Mouse (Mus musculus): ENCODE results near the gene Sla2. TPM values are rescaled to one million over a fixed set of nuclear protein-coding genes. Genes with fewer than 3 reads are reported as not detected.
"Not testable (repeated sequence)": the region's sequence is repeated elsewhere in the genome, so short reads cannot be mapped to it uniquely, and the experiment has no call there.

Sla2 gene
- polyA plus RNA-seq (2016; fragmentation: Nextera tagmentation; extraction: Ambion mirVana), result 0.34 and 0.37 TPM in 2 replicates

DNA sequence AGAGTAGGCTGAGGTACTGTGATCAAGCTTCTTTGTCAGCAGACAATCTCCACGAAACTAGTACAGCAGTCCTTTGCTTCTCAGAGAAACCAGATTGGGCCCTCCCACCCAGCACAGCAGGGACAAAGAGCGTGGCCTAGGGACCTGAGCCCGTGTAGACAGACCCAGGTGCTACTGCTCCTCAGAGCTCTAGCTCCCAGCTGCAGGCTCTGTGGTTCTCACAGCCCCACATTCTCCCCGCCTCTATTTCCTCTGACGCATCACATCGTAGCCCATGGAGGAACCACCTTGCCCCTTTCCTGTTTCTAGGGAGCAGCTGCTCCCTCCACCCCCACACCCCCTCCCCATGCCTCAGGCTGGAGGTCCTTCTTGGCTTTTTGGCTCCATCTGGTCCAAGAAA, at the start of gene Sla2:
TSS of gene Sla2 (minus strand) at position 176 of the 400 bp plus-strand sequence.
- Histone ChIP-seq H3K9ac (replicated peaks) (no peak within 1 kb of the TSS), H3K9me3 (no peaks in the 10 kb centered on the region), H3K27ac (replicated peaks) (no peak within 1 kb of the TSS), H3K27me3 (no peaks in the 10 kb centered on the region), H3K4me3 (no peak within 1 kb of the TSS), H3K4me1 (peaks cover 2% of the 10 kb centered on the region; the same call in 1 of the 2 replicates), H3K36me3 (no peaks in the 10 kb centered on the region), H3K4me2 (replicated peaks) (no peak within 1 kb of the TSS)
- 76% methylated on average over 6 of the region's 6 CpGs for WGBS
- ATAC-seq (ENCODE audit: low FRiP score, low read depth), result no peak

DNA sequence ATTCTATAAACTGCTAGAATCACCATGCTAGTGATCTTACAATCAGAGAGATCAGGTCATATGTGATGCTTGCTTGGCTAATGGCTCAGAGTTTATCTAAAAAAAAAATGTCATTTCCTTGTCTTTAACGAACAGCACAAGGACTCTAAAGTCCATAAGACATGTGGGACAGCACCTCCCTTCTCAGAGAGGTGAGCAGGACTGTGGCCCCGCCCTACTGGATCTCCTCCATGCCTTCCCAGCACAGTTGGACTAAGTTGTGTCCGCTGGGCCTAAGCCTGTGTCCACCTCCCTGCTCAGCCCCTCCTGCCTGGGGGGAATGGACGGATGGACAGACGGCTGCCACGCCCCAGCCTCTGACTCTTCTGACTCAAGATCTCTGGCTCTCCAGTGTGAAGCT, 48.0 kb upstream of the Sla2 start:
- Histone ChIP-seq H3K27ac (replicated peaks) (no peak overlapping the region), H3K9me3 (no peaks in the 10 kb centered on the region), H3K36me3 (peaks cover 16% of the 10 kb centered on the region; the same call in 1 of the 2 replicates), H3K4me3 (no peak overlapping the region), H3K27me3 (no peaks in the 10 kb centered on the region), H3K4me1 (no peaks in the 10 kb centered on the region), H3K4me2 (replicated peaks) (no peak overlapping the region), H3K9ac (replicated peaks) (no peak overlapping the region)
- ATAC-seq (ENCODE audit: low FRiP score, low read depth), result no peak
- 88% methylated on average over 6 of the region's 6 CpGs for WGBS

DNA sequence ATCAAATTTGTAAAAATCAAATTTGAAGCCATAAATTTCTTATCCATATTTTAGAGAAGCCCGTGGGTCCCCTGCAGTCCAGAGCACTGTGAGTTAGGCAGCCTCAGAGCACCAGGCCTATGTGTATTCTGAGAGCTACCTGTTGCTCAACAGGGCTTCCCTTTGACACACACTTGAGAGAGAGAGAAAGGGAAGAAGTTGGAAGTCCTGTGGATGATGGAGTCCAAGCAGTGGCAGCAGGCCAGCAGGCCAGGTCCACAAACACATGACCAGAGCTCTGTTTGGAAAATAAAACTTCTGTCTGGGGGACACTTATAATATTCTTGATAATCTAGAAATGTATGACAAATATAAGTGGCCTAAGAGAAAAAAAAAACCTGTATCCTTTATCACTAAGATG, 46.4 kb upstream of the Sla2 start:
- no peak for ATAC-seq (ENCODE audit: low FRiP score, low read depth)
- Histone ChIP-seq H3K27me3 (no peaks in the 10 kb centered on the region), H3K4me1 (no peaks in the 10 kb centered on the region), H3K4me3 (no peak overlapping the region), H3K27ac (replicated peaks) (no peak overlapping the region), H3K9me3 (no peaks in the 10 kb centered on the region), H3K4me2 (replicated peaks) (no peak overlapping the region), H3K36me3 (peaks cover 16% of the 10 kb centered on the region; the same call in 1 of the 2 replicates), H3K9ac (replicated peaks) (no peak overlapping the region)
- WGBS, result 86% methylated on average over 1 of the region's 1 CpGs

GRCm38 (mm10) chr2:156931421-156931820, 44.4 kb upstream of the Sla2 start:
- Histone ChIP-seq H3K9me3 (no peaks in the 10 kb centered on the region), H3K4me1 (no peaks in the 10 kb centered on the region), H3K36me3 (peaks cover 12% of the 10 kb centered on the region; the same call in 1 of the 2 replicates), H3K9ac (replicated peaks) (no peak overlapping the region), H3K4me3 (no peak overlapping the region), H3K4me2 (replicated peaks) (no peak overlapping the region), H3K27me3 (no peaks in the 10 kb centered on the region), H3K27ac (replicated peaks) (no peak overlapping the region)
- WGBS, result 96% methylated on average over 2 of the region's 2 CpGs
- ATAC-seq (ENCODE audit: low FRiP score, low read depth), result no peak

DNA sequence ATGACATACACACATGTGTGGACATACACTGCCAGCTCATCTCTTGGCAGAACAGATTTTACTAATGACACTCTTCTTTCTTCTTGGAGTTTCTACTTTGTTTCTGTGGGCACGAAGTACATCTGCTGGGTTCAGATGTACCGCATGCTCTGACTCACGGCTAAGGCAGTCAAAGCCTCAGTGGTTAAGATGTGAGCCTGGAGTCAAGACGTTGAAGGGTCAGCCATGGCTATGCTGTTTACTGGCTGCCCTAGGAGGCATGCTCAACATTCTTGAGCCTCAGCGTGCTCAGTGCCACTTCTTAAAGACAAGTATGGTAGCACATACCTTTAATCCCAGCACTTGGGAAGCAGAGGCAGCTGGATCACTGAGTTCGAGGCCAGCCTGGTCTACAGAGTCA, 43.6 kb upstream of the Sla2 start:
- Histone ChIP-seq H3K9ac (replicated peaks) (no peak overlapping the region), H3K27ac (replicated peaks) (no peak overlapping the region), H3K9me3 (no peaks in the 10 kb centered on the region), H3K27me3 (no peaks in the 10 kb centered on the region), H3K4me2 (replicated peaks) (no peak overlapping the region), H3K4me1 (no peaks in the 10 kb centered on the region), H3K4me3 (no peak overlapping the region), H3K36me3 (peaks cover 12% of the 10 kb centered on the region; the same call in 1 of the 2 replicates)
- 90% methylated on average over 6 of the region's 6 CpGs for WGBS
- no peak for ATAC-seq (ENCODE audit: low FRiP score, low read depth)

- no peak overlapping the region for H3K4me3 ChIP-seq
- H3K27me3 ChIP-seq, result no peaks in the 10 kb centered on the region
- H3K27ac ChIP-seq (replicated peaks), result no peak overlapping the region
- no peaks in the 10 kb centered on the region for H3K4me1 ChIP-seq
- ATAC-seq (ENCODE audit: low FRiP score, low read depth), result no peak
- no peak overlapping the region for H3K4me2 ChIP-seq (replicated peaks)
- H3K9me3 ChIP-seq, result no peaks in the 10 kb centered on the region
- peaks cover 12% of the 10 kb centered on the region; the same call in 1 of the 2 replicates for H3K36me3 ChIP-seq
- WGBS, result 64% methylated on average over 11 of the region's 11 CpGs
- no peak overlapping the region for H3K9ac ChIP-seq (replicated peaks)
Observed at GRCm38 (mm10) chr2:156929519-156930120, 42.6 kb upstream of the Sla2 start.

GRCm38 (mm10) chr2:156928606-156929005, 41.6 kb upstream of the Sla2 start:
- no peak for ATAC-seq (ENCODE audit: low FRiP score, low read depth)
- Histone ChIP-seq H3K36me3 (peaks cover 12% of the 10 kb centered on the region; the same call in 1 of the 2 replicates), H3K9me3 (no peaks in the 10 kb centered on the region), H3K27me3 (no peaks in the 10 kb centered on the region), H3K4me2 (replicated peaks) (no peak overlapping the region), H3K4me3 (no peak overlapping the region), H3K9ac (replicated peaks) (no peak overlapping the region), H3K27ac (replicated peaks) (no peak overlapping the region), H3K4me1 (no peaks in the 10 kb centered on the region)
- WGBS, result 94% methylated on average over 6 of the region's 6 CpGs

GRCm38 (mm10) chr2:156927663-156928062, 40.7 kb upstream of the Sla2 start:
- 91% methylated on average over 6 of the region's 6 CpGs for WGBS
- Histone ChIP-seq H3K4me1 (no peaks in the 10 kb centered on the region), H3K36me3 (peaks cover 12% of the 10 kb centered on the region; the same call in 1 of the 2 replicates), H3K27ac (replicated peaks) (no peak overlapping the region), H3K27me3 (no peaks in the 10 kb centered on the region), H3K4me2 (replicated peaks) (no peak overlapping the region), H3K9me3 (no peaks in the 10 kb centered on the region), H3K4me3 (no peak overlapping the region), H3K9ac (replicated peaks) (no peak overlapping the region)
- no peak for ATAC-seq (ENCODE audit: low FRiP score, low read depth)

DNA sequence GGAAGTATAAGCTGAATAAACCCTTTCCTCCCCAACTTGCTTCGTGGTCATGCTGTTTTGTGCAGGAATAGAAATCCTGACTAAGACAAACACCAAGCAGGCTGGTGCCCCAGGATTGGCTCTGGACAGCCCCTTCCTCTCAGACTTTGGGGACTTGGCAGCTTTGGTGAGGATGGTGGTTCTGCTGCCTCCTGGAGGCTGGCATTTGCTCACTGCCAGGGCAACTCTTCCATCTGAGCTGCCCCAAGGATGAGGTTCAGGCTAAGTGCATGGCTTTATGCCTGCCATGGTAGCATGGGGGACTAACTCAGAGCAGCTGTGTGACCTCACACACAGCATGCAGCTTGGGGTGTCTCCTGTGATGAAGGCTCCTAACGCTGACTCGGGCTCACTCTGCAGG, 38.6 kb upstream of the Sla2 start:
- not testable (repeated sequence) for H3K27me3 ChIP-seq; H3K9me3 ChIP-seq; H3K4me1 ChIP-seq; H3K4me2 ChIP-seq (replicated peaks); H3K27ac ChIP-seq (replicated peaks); ATAC-seq (ENCODE audit: low FRiP score, low read depth); H3K4me3 ChIP-seq; H3K9ac ChIP-seq (replicated peaks); H3K36me3 ChIP-seq
- 78% methylated on average over 3 of the region's 3 CpGs for WGBS

DNA sequence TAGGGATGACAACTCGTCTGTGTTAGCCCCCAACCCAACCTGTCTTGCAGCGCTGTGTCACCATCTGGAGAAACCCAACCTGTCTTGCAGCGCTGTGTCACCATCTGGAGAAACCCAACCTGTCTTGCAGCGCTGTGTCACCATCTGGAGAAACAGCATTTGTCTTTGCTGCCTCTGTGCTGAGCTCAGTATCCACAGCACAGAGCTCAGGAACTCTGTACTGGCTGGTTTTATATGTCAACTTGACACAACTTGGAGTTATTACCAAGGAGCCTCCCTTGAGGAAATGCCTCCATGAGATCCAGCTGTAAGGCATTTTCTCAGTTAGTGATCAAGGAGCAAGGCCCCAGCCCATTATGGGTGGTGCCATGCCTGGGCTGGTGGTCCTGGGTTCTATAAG, 38.1 kb upstream of the Sla2 start:
- 91% methylated on average over 4 of the region's 4 CpGs for WGBS
- not testable (repeated sequence) for H3K9ac ChIP-seq (replicated peaks); H3K27ac ChIP-seq (replicated peaks)

GRCm38 (mm10) chr2:156924210-156924898, 37.4 kb upstream of the Sla2 start:
- H3K36me3 ChIP-seq, result 0 out of 2 replicates have a peak, but pooled peaks cover 6% of the 10 kb centered on the region
- no peak for ATAC-seq (ENCODE audit: low FRiP score, low read depth)
- 69% methylated on average over 3 of the region's 3 CpGs for WGBS
- no peak overlapping the region for H3K9ac ChIP-seq (replicated peaks)
- H3K4me3 ChIP-seq, result no peak overlapping the region
- no peaks in the 10 kb centered on the region for H3K4me1 ChIP-seq
- H3K4me2 ChIP-seq (replicated peaks), result no peak overlapping the region
- H3K27me3 ChIP-seq, result no peaks in the 10 kb centered on the region
- no peak overlapping the region for H3K27ac ChIP-seq (replicated peaks)
- H3K9me3 ChIP-seq, result no peaks in the 10 kb centered on the region

More for the DNA sequence above, 38.1 kb upstream of the Sla2 start:
- H3K36me3 ChIP-seq; H3K27me3 ChIP-seq; H3K4me2 ChIP-seq (replicated peaks); ATAC-seq (ENCODE audit: low FRiP score, low read depth); H3K9me3 ChIP-seq; H3K4me1 ChIP-seq; H3K4me3 ChIP-seq: not testable (repeated sequence)

GRCm38 (mm10) chr2:156923057-156923456, 36.1 kb upstream of the Sla2 start:
- no peaks in the 10 kb centered on the region for H3K4me1 ChIP-seq
- 0 out of 2 replicates have a peak, but pooled peaks cover 5% of the 10 kb centered on the region for H3K36me3 ChIP-seq
- H3K4me2 ChIP-seq (replicated peaks), result no peak overlapping the region
- no peaks in the 10 kb centered on the region for H3K27me3 ChIP-seq
- no peaks in the 10 kb centered on the region for H3K9me3 ChIP-seq
- 86% methylated on average over 5 of the region's 5 CpGs for WGBS
- ATAC-seq (ENCODE audit: low FRiP score, low read depth), result no peak
- no peak overlapping the region for H3K9ac ChIP-seq (replicated peaks)
- no peak overlapping the region for H3K27ac ChIP-seq (replicated peaks)
- H3K4me3 ChIP-seq, result no peak overlapping the region
